Mouse (Mus musculus) embryonic facial prominence, embryonic 15.5 days (tissue): ENCODE measurements around the gene Adgrl1. TPM values are rescaled to one million over a fixed set of nuclear protein-coding genes. Genes with fewer than 3 reads are reported as not detected.

ENCODE experiments used
- microRNA-seq: library from miRNA; unstranded; fragments of <30 nt; microRNA quantifications from one replicate; pipeline ENCODE4, GENCODE M21; 2016; ENCODE audit warnings: borderline number of aligned reads
- polyA plus RNA-seq: library from polyadenylated mRNA; unstranded; fragments of >200 nt; fragmentation: Nextera tagmentation; extraction: Ambion mirVana; gene quantifications from 2 replicates; pipeline ENCODE4 v1.2.1, GENCODE M21; 2015

The Adgrl1 gene
- polyA plus RNA-seq, 1 experiment from 2014 or later: 23.2 TPM

Small RNA genes lying within 50 kb of the gene (microRNA-seq; reads per million reads assigned to microRNA genes)
- gene Gm44330: not detected
- not detected for gene Gm44450

Other genes with a start within 250 kb of the Adgrl1 start
- gene Gipc1, start 247.4 kb upstream of the Adgrl1 start, polyA plus RNA-seq: 180 and 192 TPM in 2 replicates
- gene Ptger1, start 233.4 kb upstream of the Adgrl1 start, polyA plus RNA-seq: 1.2 and 1.4 TPM in 2 replicates
- 23.7 and 25.8 TPM in 2 replicates for gene Pkn1, start 200.9 kb upstream of the Adgrl1 start, polyA plus RNA-seq
- gene Ddx39, start 184.9 kb upstream of the Adgrl1 start, polyA plus RNA-seq: 132 and 134 TPM in 2 replicates
- gene Adgre5, start 158.8 kb upstream of the Adgrl1 start, polyA plus RNA-seq: 44.3 and 50.1 TPM in 2 replicates
- gene Gm10644, start 55.1 kb downstream of the Adgrl1 start, polyA plus RNA-seq: 0.45 and 0.60 TPM in 2 replicates
- 56.8 and 57.2 TPM in 2 replicates for gene Asf1b, start 55.4 kb downstream of the Adgrl1 start, polyA plus RNA-seq
- 199 and 217 TPM in 2 replicates for gene Prkaca, start 72.9 kb downstream of the Adgrl1 start, polyA plus RNA-seq
- gene Samd1, start 97.6 kb downstream of the Adgrl1 start, polyA plus RNA-seq: 10.3 and 13.2 TPM in 2 replicates
- 1.2 and 1.8 TPM in 2 replicates for gene 1700067K01Rik, start 101.4 kb downstream of the Adgrl1 start, polyA plus RNA-seq
- 0.88 and 1.5 TPM in 2 replicates for gene 2210011C24Rik, start 112.1 kb downstream of the Adgrl1 start, polyA plus RNA-seq
- 6.5 and 8.6 TPM in 2 replicates for gene Palm3, start 121.4 kb downstream of the Adgrl1 start, polyA plus RNA-seq
- gene Il27ra, start 142.5 kb downstream of the Adgrl1 start, polyA plus RNA-seq: 1.4 TPM in 2 replicates
- not detected in 2 replicates for gene Rln3, start 144.9 kb downstream of the Adgrl1 start, polyA plus RNA-seq
- 1.6 and 1.7 TPM in 2 replicates for gene Gm10643, start 165.0 kb downstream of the Adgrl1 start, polyA plus RNA-seq
- 9.8 and 10.2 TPM in 2 replicates for gene Rfx1, start 166.7 kb downstream of the Adgrl1 start, polyA plus RNA-seq
- gene Dcaf15, start 204.7 kb downstream of the Adgrl1 start, polyA plus RNA-seq: 8.0 and 9.4 TPM in 2 replicates
- gene Podnl1, start 225.9 kb downstream of the Adgrl1 start, polyA plus RNA-seq: 2.8 and 3.5 TPM in 2 replicates
- 31.8 and 32.8 TPM in 2 replicates for gene Cc2d1a, start 247.8 kb downstream of the Adgrl1 start, polyA plus RNA-seq
- 1.9 and 2.3 TPM in 2 replicates for gene 4930432K21Rik, start 247.9 kb downstream of the Adgrl1 start, polyA plus RNA-seq